ENCODE assay signal across 10 mouse cellular contexts in the genomic region with DNA sequence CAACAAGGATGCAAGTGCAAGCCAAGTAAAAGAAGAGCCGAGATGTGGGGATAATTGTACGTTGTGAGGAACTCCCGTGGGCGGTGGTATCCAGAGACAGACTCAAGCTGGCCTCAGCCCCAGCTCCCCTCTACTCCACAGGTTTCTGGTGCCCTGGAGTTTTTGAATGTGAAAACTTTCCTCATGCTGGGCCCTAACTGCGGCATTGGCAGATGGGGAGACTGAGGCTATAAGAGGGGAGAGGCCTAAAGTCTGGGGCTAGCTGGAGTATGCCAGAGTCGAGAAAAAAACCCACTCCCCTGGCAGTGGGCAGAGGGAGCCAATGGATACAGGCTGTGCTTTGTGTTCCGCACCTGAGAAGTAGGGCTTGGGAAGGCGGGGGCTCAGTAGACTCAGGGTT. TPM values are rescaled to one million over a fixed set of nuclear protein-coding genes. Genes with fewer than 3 reads are reported as not detected.
DNase-seq lines count a peak whose midpoint lies in the region; ATAC-seq and TF ChIP-seq lines count a peak whose summit lies in the region.
"Had no signal": no experiment of that assay in that cellular context is flagged by ENCODE, and none has a peak within 500 bp of the region (broad histone marks: within the 10 kb centered on the region; RNA-seq: fewer than 3 reads in every experiment).

No protein-coding gene starts in this region.

- peaks cover 6% of the 10 kb centered on the region for H3K4me1 ChIP-seq in lung, embryonic 14.5 days (ENCODE audit: insufficient read depth)
- H3K4me1 ChIP-seq in lung, postnatal 0 days (ENCODE audit: insufficient read depth, low read depth, low read length), result peaks cover 16% of the 10 kb centered on the region
- peaks cover 14% of the 10 kb centered on the region for H3K4me1 ChIP-seq in limb, embryonic 14.5 days (ENCODE audit: control insufficient read depth, insufficient read depth, low read length)
- peaks cover 43% of the 10 kb centered on the region for H3K4me1 ChIP-seq in neural tube, embryonic 13.5 days (replicated peaks)

- no peak for TF ChIP-seq CTCF in lung, embryonic 14.5 days (IDR thresholded peaks at IDR 0.05; ENCODE audit: low read depth)
- TF ChIP-seq CTCF in lung, postnatal 0 days (IDR thresholded peaks at IDR 0.05), result no peak

- peak overlapping the region; percentile 94 for H3K4me2 ChIP-seq in lung, embryonic 14.5 days
- H3K4me2 ChIP-seq in lung, postnatal 0 days (replicated peaks; ENCODE audit: low read depth, low read length), result no peak overlapping the region
- H3K4me2 ChIP-seq in limb, embryonic 14.5 days (replicated peaks; ENCODE audit: low read depth, low read length, severe bottlenecking), result peak overlapping the region; percentile 93
- H3K4me2 ChIP-seq in neural tube, embryonic 13.5 days, result peak overlapping the region; percentile 93

- H3K27ac ChIP-seq in lung, embryonic 14.5 days (ENCODE audit: low read depth), result no peak overlapping the region
- H3K27ac ChIP-seq in lung, postnatal 0 days (ENCODE audit: low read length), result no peak overlapping the region
- H3K27ac ChIP-seq in limb, embryonic 14.5 days (replicated peaks; ENCODE audit: low read depth, low read length), result no peak overlapping the region
- H3K27ac ChIP-seq in neural tube, embryonic 13.5 days (replicated peaks), result no peak overlapping the region

- no peak overlapping the region for H3K4me3 ChIP-seq in lung, embryonic 14.5 days (ENCODE audit: low read depth, low read length)
- no peak overlapping the region for H3K4me3 ChIP-seq in lung, postnatal 0 days (ENCODE audit: low read depth, low read length)
- no peak overlapping the region; the same call in 1 of the 2 replicates for H3K4me3 ChIP-seq in limb, embryonic 14.5 days (replicated peaks; ENCODE audit: low read length)
- H3K4me3 ChIP-seq in neural tube, embryonic 13.5 days, result no peak overlapping the region

- peak; percentile 57 for DNase-seq in cerebellum, adult 9-10 months
- DNase-seq in cerebellum, postnatal 25 days, result no peak
- no peak for DNase-seq in lung, embryonic 14.5 days
- DNase-seq in lung, postnatal 0 days (ENCODE audit: low spot score), result no peak
- DNase-seq in limb, embryonic 14.5 days (ENCODE audit: low spot score), result no peak
- no peak for DNase-seq in adrenal gland, adult 8-10 months

- ATAC-seq in lung, embryonic 14.5 days (ENCODE audit: insufficient read depth), result no peak
- no peak for ATAC-seq in lung, postnatal 0 days
- ATAC-seq in limb, embryonic 14.5 days (ENCODE audit: low FRiP score, low read depth), result no peak
- no peak for ATAC-seq in neural tube, embryonic 13.5 days (ENCODE audit: low read depth)
- ATAC-seq in monocyte, adult 5-6 weeks (replicated peaks; ENCODE audit: insufficient number of reproducible peaks, low FRiP score, low TSS enrichment, poor library complexity, severe bottlenecking), result no peak

- TF ChIP-seq POLR2A in limb, embryonic 14.5 days (IDR thresholded peaks at IDR 0.05; ENCODE audit: borderline replicate concordance, extremely low read depth, insufficient read depth, insufficient read length), result no peak

- no peaks in the 10 kb centered on the region for H3K9me3 ChIP-seq in lung, embryonic 14.5 days (ENCODE audit: low read depth, low read length)
- no peaks in the 10 kb centered on the region for H3K9me3 ChIP-seq in lung, postnatal 0 days (ENCODE audit: low read length)
- H3K9me3 ChIP-seq in limb, embryonic 14.5 days (ENCODE audit: control insufficient read depth, low read length), result no peaks in the 10 kb centered on the region
- H3K9me3 ChIP-seq in neural tube, embryonic 13.5 days, result no peaks in the 10 kb centered on the region

- no peaks in the 10 kb centered on the region for H3K27me3 ChIP-seq in lung, embryonic 14.5 days (ENCODE audit: insufficient read depth, low read length)
- H3K27me3 ChIP-seq in lung, postnatal 0 days (replicated peaks; ENCODE audit: insufficient read depth, low read length), result no peaks in the 10 kb centered on the region
- H3K27me3 ChIP-seq in limb, embryonic 14.5 days (ENCODE audit: control insufficient read depth, insufficient read depth, low read length), result no peaks in the 10 kb centered on the region
- no peaks in the 10 kb centered on the region for H3K27me3 ChIP-seq in neural tube, embryonic 13.5 days

- H3K9ac ChIP-seq in lung, embryonic 14.5 days, result 0 out of 2 replicates have a peak overlapping the region, but pooled peaks have one; percentile 27
- no peak overlapping the region for H3K9ac ChIP-seq in lung, postnatal 0 days (replicated peaks; ENCODE audit: low read depth)
- no peak overlapping the region for H3K9ac ChIP-seq in limb, embryonic 14.5 days (ENCODE audit: low read depth, low read length, severe bottlenecking)
- peak overlapping the region; percentile 64; the same call in 1 of the 2 replicates for H3K9ac ChIP-seq in neural tube, embryonic 13.5 days

- TF ChIP-seq EP300 in lung, postnatal 0 days (IDR thresholded peaks at IDR 0.05), result no peak

- H3K36me3 ChIP-seq in lung, embryonic 14.5 days (ENCODE audit: insufficient read depth), result peaks cover 17% of the 10 kb centered on the region
- peaks cover 7% of the 10 kb centered on the region; the same call in 1 of the 2 replicates for H3K36me3 ChIP-seq in lung, postnatal 0 days (ENCODE audit: insufficient read depth, low read length)
- H3K36me3 ChIP-seq in limb, embryonic 14.5 days (ENCODE audit: control insufficient read depth, insufficient read depth, low read length), result peaks cover 22% of the 10 kb centered on the region
- peaks cover 19% of the 10 kb centered on the region for H3K36me3 ChIP-seq in neural tube, embryonic 13.5 days

- 69% methylated on average over 8 of the region's 8 CpGs for WGBS in lung, embryonic 14.5 days
- WGBS in lung, postnatal 0 days, result 78% methylated on average over 8 of the region's 8 CpGs
- WGBS in limb, embryonic 14.5 days, result 73% methylated on average over 8 of the region's 8 CpGs
- WGBS in neural tube, embryonic 13.5 days, result 80% methylated on average over 8 of the region's 8 CpGs

RNA-seq across cellular contexts. Expression of gene Yjefn3, which starts 1.6 kb away (rescaled TPM):
- 3.6 and 4.3 TPM in 2 replicates for polyA plus RNA-seq in lung, embryonic 14.5 days (2014; fragmentation: Nextera tagmentation; extraction: Ambion mirVana)
- polyA plus RNA-seq in lung, postnatal 0 days (2015; fragmentation: Nextera tagmentation; extraction: Ambion mirVana), result 2.1 and 3.4 TPM in 2 replicates
- polyA plus RNA-seq in limb, embryonic 14.5 days (2012; rRNA removed), result 5.4 and 8.6 TPM in 2 replicates
- 4.2 and 5.5 TPM in 2 replicates for polyA plus RNA-seq in limb, embryonic 14.5 days (2014; fragmentation: Nextera tagmentation; extraction: Ambion mirVana)
- polyA plus RNA-seq in neural tube, embryonic 13.5 days (2015; fragmentation: Nextera tagmentation; extraction: Ambion mirVana), result 10.0 and 12.1 TPM in 2 replicates
- not detected in 3 replicates for total RNA-seq in monocyte, adult 5-6 weeks (2017)
- total RNA-seq in adrenal gland, adult 8-10 months (2022), result 1 to 10 TPM in 1 of 4 experiments, under 1 TPM in 1, not detected in 2; 0.38 to 1.3 TPM
- total RNA-seq: hematopoietic stem cell, adult 5-6 weeks had no signal

RNA-seq across cellular contexts. Expression of gene Ndufa13, which starts 1.7 kb away (rescaled TPM):
- 163 and 171 TPM in 2 replicates for polyA plus RNA-seq in lung, embryonic 14.5 days (2014; fragmentation: Nextera tagmentation; extraction: Ambion mirVana)
- 165 and 177 TPM in 2 replicates for polyA plus RNA-seq in lung, postnatal 0 days (2015; fragmentation: Nextera tagmentation; extraction: Ambion mirVana)
- 85.3 and 97.4 TPM in 2 replicates for polyA plus RNA-seq in limb, embryonic 14.5 days (2012; rRNA removed)
- polyA plus RNA-seq in limb, embryonic 14.5 days (2014; fragmentation: Nextera tagmentation; extraction: Ambion mirVana), result 187 and 190 TPM in 2 replicates
- 169 and 186 TPM in 2 replicates for polyA plus RNA-seq in neural tube, embryonic 13.5 days (2015; fragmentation: Nextera tagmentation; extraction: Ambion mirVana)
- total RNA-seq in monocyte, adult 5-6 weeks (2017), result 91.2 to 131 TPM (median 108 TPM) in 3 replicates
- total RNA-seq in adrenal gland, adult 8-10 months (2022), result 100 to 1,000 TPM; 102 to 174 (median 123) TPM

RNA-seq across cellular contexts. Expression of gene Tssk6, which starts 2.1 kb away (rescaled TPM):
- 3.8 and 4.3 TPM in 2 replicates for polyA plus RNA-seq in lung, embryonic 14.5 days (2014; fragmentation: Nextera tagmentation; extraction: Ambion mirVana)
- polyA plus RNA-seq in lung, postnatal 0 days (2015; fragmentation: Nextera tagmentation; extraction: Ambion mirVana), result 1.9 and 2.3 TPM in 2 replicates
- polyA plus RNA-seq in limb, embryonic 14.5 days (2012; rRNA removed), result 0.84 and 1.2 TPM in 2 replicates
- polyA plus RNA-seq in limb, embryonic 14.5 days (2014; fragmentation: Nextera tagmentation; extraction: Ambion mirVana), result 4.1 TPM in 2 replicates
- 3.4 TPM in 2 replicates for polyA plus RNA-seq in neural tube, embryonic 13.5 days (2015; fragmentation: Nextera tagmentation; extraction: Ambion mirVana)
- 0.95 to 1.6 TPM (median 1.1 TPM) in 3 replicates for total RNA-seq in monocyte, adult 5-6 weeks (2017)
- total RNA-seq in adrenal gland, adult 8-10 months (2022), result under 1 TPM; 0.34 to 0.59 (median 0.38) TPM
- total RNA-seq: left cerebral cortex, adult 18-20 months had no signal

RNA-seq across cellular contexts. Expression of gene Cilp2, which starts 16.6 kb away (rescaled TPM):
- 0.25 and 0.31 TPM in 2 replicates for polyA plus RNA-seq in lung, embryonic 14.5 days (2014; fragmentation: Nextera tagmentation; extraction: Ambion mirVana)
- polyA plus RNA-seq in lung, postnatal 0 days (2015; fragmentation: Nextera tagmentation; extraction: Ambion mirVana), result 0.17 and 0.36 TPM in 2 replicates
- polyA plus RNA-seq in limb, embryonic 14.5 days (2012; rRNA removed), result 2.6 and 3.6 TPM in 2 replicates
- polyA plus RNA-seq in limb, embryonic 14.5 days (2014; fragmentation: Nextera tagmentation; extraction: Ambion mirVana), result 1.5 and 1.9 TPM in 2 replicates
- 3.1 and 3.9 TPM in 2 replicates for polyA plus RNA-seq in neural tube, embryonic 13.5 days (2015; fragmentation: Nextera tagmentation; extraction: Ambion mirVana)
- not detected in 3 replicates for total RNA-seq in monocyte, adult 5-6 weeks (2017)
- total RNA-seq in adrenal gland, adult 8-10 months (2022), result under 1 TPM in 2 of 4 experiments, not detected in 2; 0.06 to 0.08 TPM
- total RNA-seq: hematopoietic stem cell, adult 5-6 weeks had no signal

Comparison
In these comparisons a context has a peak if more than half of its experiments do, and no peak if none do; other contexts are left out.
1. H3K9ac ChIP-seq: peak in lung, embryonic 14.5 days (single experiment) and neural tube, embryonic 13.5 days (single experiment); none in lung, postnatal 0 days (single experiment) and limb, embryonic 14.5 days (single experiment).